Mouse (Mus musculus): Measurements from ENCODE around the gene St6galnac3.

- TF ChIP-seq CTCF (IDR thresholded peaks at IDR 0.05) = no peak
- TF ChIP-seq POLR2A (IDR thresholded peaks at IDR 0.05; ENCODE audit: insufficient read depth, low read depth, low read length) = no peak
Measured at GRCm38 (mm10) chr3:153441329-153441728, 283.6 kb downstream of the St6galnac3 start.
